Mouse (Mus musculus) G1E (cell line): ENCODE measurements around the gene Nos1ap.

Experiments
- CTCF ChIP-seq: IDR thresholded peaks from 2 replicates; pipeline ENCODE4 v1.5.1; 2012; ENCODE audit warnings: low read depth, low read length, inconsistent platforms, mixed read lengths
- GATA1 ChIP-seq: IDR thresholded peaks from 2 replicates; pipeline ENCODE4 v1.6.1; 2012; ENCODE audit warnings: borderline replicate concordance, low read length, inconsistent platforms, mixed read lengths

- TF ChIP-seq GATA1 (no peak), CTCF (no peak)
These were observed 53.3 kb downstream of the Nos1ap start for GRCm38 (mm10) chr1:170536344-170536743.
